Mouse (Mus musculus) lung, postnatal 4 days (tissue): ENCODE results near the gene Wipi2.

Experiments
- DNase-seq, 2 experiments: peaks; one replicate each; pipeline ENCODE4 v3.0.0; 2021

Gene Wipi2

GRCm38 (mm10) chr5:142637823-142638222 lies 10.3 kb downstream of the Wipi2 start:
- DNase-seq = no peak

GRCm38 (mm10) chr5:142640088-142640487 lies 12.6 kb downstream of the Wipi2 start:
- no peak for DNase-seq

GRCm38 (mm10) chr5:142641331-142642051 lies 14.0 kb downstream of the Wipi2 start:
- no peak for DNase-seq

GRCm38 (mm10) chr5:142648162-142648561 lies 20.7 kb downstream of the Wipi2 start:
- no peak for DNase-seq

GRCm38 (mm10) chr5:142649460-142650050 lies 22.1 kb downstream of the Wipi2 start:
- DNase-seq = no peak

- DNase-seq = no peak
Measured at GRCm38 (mm10) chr5:142650390-142650789, 22.9 kb downstream of the Wipi2 start.

GRCm38 (mm10) chr5:142650794-142651497 lies 23.4 kb downstream of the Wipi2 start:
- no peak for DNase-seq

- DNase-seq = no peak
Measured at GRCm38 (mm10) chr5:142652266-142652665, 24.8 kb downstream of the Wipi2 start.

GRCm38 (mm10) chr5:142660656-142661434 lies 33.3 kb downstream of the Wipi2 start:
- DNase-seq = no peak

GRCm38 (mm10) chr5:142667921-142668320 lies 40.4 kb downstream of the Wipi2 start:
- no peak for DNase-seq

GRCm38 (mm10) chr5:142668556-142669263 lies 41.2 kb downstream of the Wipi2 start:
- no peak for DNase-seq

GRCm38 (mm10) chr5:142669726-142670125 lies 42.2 kb downstream of the Wipi2 start:
- DNase-seq = no peak

GRCm38 (mm10) chr5:142673082-142673481 lies 45.6 kb downstream of the Wipi2 start:
- no peak for DNase-seq

GRCm38 (mm10) chr5:142678141-142678571 lies 50.7 kb downstream of the Wipi2 start:
- DNase-seq = no peak

- no peak for DNase-seq
Measured at GRCm38 (mm10) chr5:142679065-142679464, 51.6 kb downstream of the Wipi2 start.

GRCm38 (mm10) chr5:142681911-142682310 lies 54.4 kb downstream of the Wipi2 start:
- no peak for DNase-seq

- no peak for DNase-seq
Measured at GRCm38 (mm10) chr5:142682529-142682928, 55.0 kb downstream of the Wipi2 start.

- DNase-seq = no peak
Measured at GRCm38 (mm10) chr5:142688866-142689265, 61.4 kb downstream of the Wipi2 start.

GRCm38 (mm10) chr5:142690343-142690742 lies 62.8 kb downstream of the Wipi2 start:
- DNase-seq = no peak

GRCm38 (mm10) chr5:142692248-142692647 lies 64.8 kb downstream of the Wipi2 start, which contains the start of gene Slc29a4:
Slc29a4 (plus strand) TSS chr5:142692512.
- no peak for DNase-seq

- DNase-seq = no peak
Measured at GRCm38 (mm10) chr5:142692971-142693737, 65.7 kb downstream of the Wipi2 start.
